Mouse (Mus musculus): Measurements from ENCODE around the gene Cd247.

DNA sequence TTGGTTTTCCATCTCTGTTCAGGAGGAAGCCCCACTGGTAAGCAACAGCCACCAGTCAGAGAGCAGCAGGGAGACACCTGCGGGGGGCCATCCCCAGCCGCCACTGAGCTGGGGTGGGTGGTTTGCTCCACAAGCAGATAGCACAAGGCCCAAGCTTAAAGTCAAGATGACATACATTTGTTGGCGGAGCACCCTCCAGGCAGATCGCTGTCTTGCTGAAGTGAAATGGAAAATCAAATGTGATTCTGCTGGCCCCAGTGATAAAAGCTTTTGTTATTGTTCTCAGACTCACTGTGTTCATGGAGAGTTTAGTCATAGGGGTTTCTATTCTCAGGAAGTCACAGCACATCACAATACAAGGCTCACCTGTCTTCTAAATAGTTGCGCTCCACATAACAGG lies 14.6 kb downstream of the Cd247 start:
- TF ChIP-seq POLR2A (IDR thresholded peaks at IDR 0.05; ENCODE audit: extremely low read depth, insufficient read depth, low read length) (no peak), CTCF (IDR thresholded peaks at IDR 0.05; ENCODE audit: extremely low read depth, insufficient read depth, low read length) (no peak)

Measured in cortical plate, adult 2 months (tissue).